Mouse (Mus musculus) heart, embryonic 13.5 days (tissue): ENCODE results near the gene Kcnmb4. TPM values are rescaled to one million over a fixed set of nuclear protein-coding genes. Genes with fewer than 3 reads are reported as not detected.

Experiments used
- ATAC-seq: fragments of 200-750 bp; cut with Nextera tagmentation; 2 replicates; pipeline ENCODE4 v1.8.0; 2017; ENCODE audit warnings: moderate TSS enrichment; ENCODE audit not compliant: insufficient number of reproducible peaks, low FRiP score, low TSS enrichment; ENCODE audit errors: extremely low read depth
- H3K27ac ChIP-seq: fragments of 300-500 bp; sonication (generic); replicated peaks from 2 replicates; pipeline ENCODE4 v1.5.1; 2015; ENCODE audit warnings: moderate library complexity, mild to moderate bottlenecking, inconsistent platforms
- H3K27me3 ChIP-seq: fragments of 300-500 bp; sonication (generic); replicated peaks from 2 replicates; pipeline ENCODE4 v1.6.1; 2015; ENCODE audit warnings: mild to moderate bottlenecking, inconsistent platforms
- H3K36me3 ChIP-seq: fragments of 300-500 bp; sonication (generic); 2 replicates; pipeline ENCODE4 v1.6.1; 2015; ENCODE audit warnings: mild to moderate bottlenecking, inconsistent platforms
- H3K4me1 ChIP-seq: fragments of 300-500 bp; sonication (generic); 2 replicates; pipeline ENCODE4 v1.6.1; 2015; ENCODE audit warnings: inconsistent platforms
- H3K4me2 ChIP-seq: fragments of 300-500 bp; sonication (generic); 2 replicates; pipeline ENCODE4 v1.6.1; 2015; ENCODE audit warnings: inconsistent platforms, mild to moderate bottlenecking, moderate library complexity
- H3K4me3 ChIP-seq: fragments of 300-500 bp; sonication (generic); 2 replicates; pipeline ENCODE4 v1.5.1; 2015; ENCODE audit warnings: moderate library complexity, mild to moderate bottlenecking, inconsistent platforms
- H3K9ac ChIP-seq: fragments of 300-500 bp; sonication (generic); 2 replicates; pipeline ENCODE4 v1.6.1; 2015; ENCODE audit warnings: inconsistent platforms, mild to moderate bottlenecking, moderate library complexity
- H3K9me3 ChIP-seq: fragments of 300-500 bp; sonication (generic); 2 replicates; pipeline ENCODE4 v1.6.1; 2016; ENCODE audit warnings: inconsistent platforms
- whole genome bisulfite sequencing: fragments of 180-500 bp; shearing (Covaris S2); methylation state at CpG from one replicate; pipeline ENCODE4 v1.1.7; 2015; ENCODE audit warnings: mixed read lengths; 5-methylcytosine and 5-hydroxymethylcytosine counted together
- polyA plus RNA-seq: library from polyadenylated mRNA; unstranded; fragments of >200 nt; fragmentation: Nextera tagmentation; extraction: Ambion mirVana; gene quantifications from 2 replicates; pipeline ENCODE4 v1.2.1, GENCODE M21; 2015

The Kcnmb4 gene
- polyA plus RNA-seq, 1 experiment from 2014 or later: 3.9 TPM

GRCm38 (mm10) chr10:116397973-116398372, 75.7 kb downstream of the Kcnmb4 start:
- Histone ChIP-seq H3K36me3 (no peaks in the 10 kb centered on the region), H3K4me2 (peak overlapping the region; percentile 65), H3K9me3 (no peaks in the 10 kb centered on the region), H3K9ac (peak overlapping the region; percentile 52), H3K4me3 (peak overlapping the region; percentile 41), H3K27ac (0 out of 2 replicates have a peak overlapping the region, but pooled peaks have one; percentile 8), H3K27me3 (no peaks in the 10 kb centered on the region), H3K4me1 (peaks cover 30% of the 10 kb centered on the region)
- WGBS: 46% methylated on average over 12 of the region's 12 CpGs
- ATAC-seq: no peak

GRCm38 (mm10) chr10:116397573-116397972, 76.1 kb downstream of the Kcnmb4 start:
- ATAC-seq: no peak
- H3K9me3 ChIP-seq: no peaks in the 10 kb centered on the region
- peak overlapping the region; percentile 41 for H3K4me3 ChIP-seq
- peak overlapping the region; percentile 52 for H3K9ac ChIP-seq
- H3K36me3 ChIP-seq: no peaks in the 10 kb centered on the region
- 0 out of 2 replicates have a peak overlapping the region, but pooled peaks have one; percentile 8 for H3K27ac ChIP-seq
- peak overlapping the region; percentile 65 for H3K4me2 ChIP-seq
- WGBS: 16% methylated on average over 14 of the region's 14 CpGs
- H3K4me1 ChIP-seq: peaks cover 31% of the 10 kb centered on the region
- no peaks in the 10 kb centered on the region for H3K27me3 ChIP-seq

GRCm38 (mm10) chr10:116396966-116397365, 76.7 kb downstream of the Kcnmb4 start:
- H3K4me2 ChIP-seq: peak overlapping the region; percentile 65; the same call in 1 of the 2 replicates
- 85% methylated on average over 13 of the region's 13 CpGs for WGBS

GRCm38 (mm10) chr10:116396279-116396678, 77.4 kb downstream of the Kcnmb4 start:
- Histone ChIP-seq H3K9me3 (no peaks in the 10 kb centered on the region), H3K9ac (no peak overlapping the region), H3K4me2 (no peak overlapping the region), H3K27ac (no peak overlapping the region), H3K4me3 (no peak overlapping the region), H3K27me3 (no peaks in the 10 kb centered on the region), H3K36me3 (no peaks in the 10 kb centered on the region), H3K4me1 (peaks cover 31% of the 10 kb centered on the region)
- 80% methylated on average over 5 of the region's 5 CpGs for WGBS
- no peak for ATAC-seq

More at GRCm38 (mm10) chr10:116396966-116397365, 76.7 kb downstream of the Kcnmb4 start:
- no peaks in the 10 kb centered on the region for H3K27me3 ChIP-seq
- H3K36me3 ChIP-seq: no peaks in the 10 kb centered on the region
- no peak overlapping the region for H3K9ac ChIP-seq
- peaks cover 31% of the 10 kb centered on the region for H3K4me1 ChIP-seq
- H3K4me3 ChIP-seq: no peak overlapping the region
- H3K9me3 ChIP-seq: no peaks in the 10 kb centered on the region
- ATAC-seq: no peak
- H3K27ac ChIP-seq: no peak overlapping the region

GRCm38 (mm10) chr10:116394585-116394984, 79.1 kb downstream of the Kcnmb4 start:
- H3K4me2 ChIP-seq: 0 out of 2 replicates have a peak overlapping the region, but pooled peaks have one; percentile 8
- H3K4me1 ChIP-seq: peaks cover 31% of the 10 kb centered on the region
- H3K9ac ChIP-seq: no peak overlapping the region
- H3K9me3 ChIP-seq: no peaks in the 10 kb centered on the region
- H3K36me3 ChIP-seq: no peaks in the 10 kb centered on the region
- H3K27ac ChIP-seq: no peak overlapping the region; the same call in 1 of the 2 replicates
- no peaks in the 10 kb centered on the region for H3K27me3 ChIP-seq
- 7% methylated on average over 3 of the region's 4 CpGs for WGBS
- no peak for ATAC-seq
- H3K4me3 ChIP-seq: no peak overlapping the region

GRCm38 (mm10) chr10:116393790-116394475, 79.7 kb downstream of the Kcnmb4 start:
- WGBS: 41% methylated on average over 9 of the region's 9 CpGs
- Histone ChIP-seq H3K27me3 (no peaks in the 10 kb centered on the region), H3K4me1 (peaks cover 33% of the 10 kb centered on the region), H3K36me3 (no peaks in the 10 kb centered on the region), H3K4me3 (no peak overlapping the region), H3K27ac (peak overlapping the region; percentile 67), H3K4me2 (0 out of 2 replicates have a peak overlapping the region, but pooled peaks have one; percentile 8), H3K9me3 (no peaks in the 10 kb centered on the region), H3K9ac (no peak overlapping the region)
- ATAC-seq: no peak

GRCm38 (mm10) chr10:116388840-116389239, 84.8 kb downstream of the Kcnmb4 start:
- Histone ChIP-seq H3K27me3 (no peaks in the 10 kb centered on the region), H3K9ac (no peak overlapping the region), H3K4me3 (no peak overlapping the region), H3K4me2 (no peak overlapping the region), H3K9me3 (no peaks in the 10 kb centered on the region), H3K36me3 (no peaks in the 10 kb centered on the region), H3K27ac (no peak overlapping the region), H3K4me1 (peaks cover 25% of the 10 kb centered on the region)
- ATAC-seq: no peak
- 56% methylated on average over 6 of the region's 6 CpGs for WGBS

GRCm38 (mm10) chr10:116386391-116386885, 87.2 kb downstream of the Kcnmb4 start:
- H3K9me3 ChIP-seq: no peaks in the 10 kb centered on the region
- peaks cover 4% of the 10 kb centered on the region; the same call in 1 of the 2 replicates for H3K36me3 ChIP-seq
- no peak overlapping the region for H3K4me3 ChIP-seq
- 43% methylated on average over 7 of the region's 7 CpGs for WGBS
- H3K4me1 ChIP-seq: peaks cover 16% of the 10 kb centered on the region
- H3K27me3 ChIP-seq: no peaks in the 10 kb centered on the region
- H3K27ac ChIP-seq: no peak overlapping the region
- ATAC-seq: no peak
- no peak overlapping the region for H3K4me2 ChIP-seq
- H3K9ac ChIP-seq: no peak overlapping the region

GRCm38 (mm10) chr10:116384401-116384800, 89.3 kb downstream of the Kcnmb4 start:
- ATAC-seq: no peak
- Histone ChIP-seq H3K27ac (no peak overlapping the region), H3K9ac (no peak overlapping the region), H3K4me1 (peaks cover 16% of the 10 kb centered on the region), H3K4me3 (no peak overlapping the region), H3K4me2 (no peak overlapping the region), H3K36me3 (peaks cover 11% of the 10 kb centered on the region), H3K27me3 (no peaks in the 10 kb centered on the region), H3K9me3 (no peaks in the 10 kb centered on the region)
- 79% methylated on average over 4 of the region's 4 CpGs for WGBS

- Histone ChIP-seq H3K27ac (no peak overlapping the region), H3K4me3 (no peak overlapping the region), H3K9me3 (no peaks in the 10 kb centered on the region), H3K36me3 (peaks cover 11% of the 10 kb centered on the region), H3K9ac (no peak overlapping the region), H3K4me1 (peaks cover 10% of the 10 kb centered on the region), H3K4me2 (no peak overlapping the region), H3K27me3 (no peaks in the 10 kb centered on the region)
- no peak for ATAC-seq
- 80% methylated on average over 13 of the region's 13 CpGs for WGBS
Measured at GRCm38 (mm10) chr10:116382826-116383685, 90.6 kb downstream of the Kcnmb4 start.

- peaks cover 29% of the 10 kb centered on the region for H3K36me3 ChIP-seq
- H3K9ac ChIP-seq: no peak overlapping the region
- no peaks in the 10 kb centered on the region for H3K9me3 ChIP-seq
- no peaks in the 10 kb centered on the region for H3K4me1 ChIP-seq
- no peak overlapping the region for H3K4me2 ChIP-seq
- no peak overlapping the region for H3K27ac ChIP-seq
- H3K27me3 ChIP-seq: no peaks in the 10 kb centered on the region
- 68% methylated on average over 4 of the region's 4 CpGs for WGBS
- ATAC-seq: no peak
- no peak overlapping the region for H3K4me3 ChIP-seq
Measured at GRCm38 (mm10) chr10:116376853-116377252, 96.8 kb downstream of the Kcnmb4 start.
